Mouse (Mus musculus) CD4-positive, CD25-positive, alpha-beta regulatory T cell, adult 4 months (primary cell): ENCODE results near the gene Krt88. TPM values are rescaled to one million over a fixed set of nuclear protein-coding genes. Genes with fewer than 3 reads are reported as not detected.

Experiments used
- ATAC-seq: one replicate; pipeline ENCODE4 v1.8.0; 2017
- polyA plus RNA-seq, 2 experiments: library from polyadenylated mRNA; unstranded; fragments of 100-300 nt; shearing (Covaris generic); gene quantifications; one replicate each; pipeline ENCODE4 v1.2.1; 2017

Krt88 gene
- polyA plus RNA-seq, 2 experiments from 2014 or later, result not detected

DNA sequence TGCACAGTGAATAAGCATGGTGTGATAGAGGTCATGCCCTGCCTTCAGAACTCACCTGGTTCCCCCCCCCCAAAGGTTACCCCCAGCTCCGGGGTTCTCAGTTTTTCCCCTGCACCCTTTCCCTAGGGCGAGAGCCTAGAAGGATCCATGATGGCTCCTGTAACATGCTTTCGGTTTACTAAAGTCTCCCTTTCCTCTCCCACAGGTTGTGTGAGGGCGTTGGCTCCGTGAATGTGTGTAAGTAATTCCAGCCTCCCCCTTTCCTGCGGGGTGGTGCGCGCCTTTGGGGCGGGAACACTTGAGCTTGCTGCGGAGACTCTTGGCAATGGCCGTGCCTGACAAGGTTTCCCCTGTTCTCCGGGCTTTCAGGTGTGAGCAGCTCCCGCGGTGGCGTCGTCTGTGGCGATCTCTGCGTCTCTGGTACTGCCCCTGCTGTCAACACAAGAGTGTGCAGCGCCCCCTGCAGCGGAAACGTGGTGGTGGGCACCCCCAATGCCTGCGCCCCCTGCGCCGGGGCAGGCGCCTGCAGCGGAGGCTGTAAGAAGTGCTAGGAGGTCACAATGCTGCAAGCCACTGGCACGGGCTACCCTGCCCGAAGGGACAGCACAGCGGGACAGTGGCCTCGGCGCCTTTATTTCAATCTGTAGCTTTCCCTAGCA, 31.6 kb downstream of the Krt88 start:
- ATAC-seq, result peak; percentile 60

DNA sequence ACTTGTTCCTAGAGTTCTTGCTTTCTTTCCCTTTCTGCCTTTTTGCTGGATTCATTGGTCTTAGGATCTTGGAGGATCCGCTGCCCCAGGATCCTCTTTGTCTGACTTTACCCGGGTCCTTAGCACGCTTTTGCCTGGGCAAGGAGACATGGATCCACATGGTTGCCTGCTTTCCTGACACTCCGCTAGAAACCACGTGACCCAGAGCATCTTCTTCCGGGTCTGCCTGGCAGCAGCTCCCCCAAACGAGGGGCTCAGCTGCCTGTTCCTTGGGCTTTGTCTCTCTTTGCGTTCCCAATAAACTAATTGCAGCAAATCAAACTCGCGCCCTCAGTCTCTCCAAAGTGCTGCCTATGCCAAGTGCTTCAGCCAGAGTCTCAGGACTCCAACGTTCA, 32.1 kb downstream of the Krt88 start:
- no peak for ATAC-seq

DNA sequence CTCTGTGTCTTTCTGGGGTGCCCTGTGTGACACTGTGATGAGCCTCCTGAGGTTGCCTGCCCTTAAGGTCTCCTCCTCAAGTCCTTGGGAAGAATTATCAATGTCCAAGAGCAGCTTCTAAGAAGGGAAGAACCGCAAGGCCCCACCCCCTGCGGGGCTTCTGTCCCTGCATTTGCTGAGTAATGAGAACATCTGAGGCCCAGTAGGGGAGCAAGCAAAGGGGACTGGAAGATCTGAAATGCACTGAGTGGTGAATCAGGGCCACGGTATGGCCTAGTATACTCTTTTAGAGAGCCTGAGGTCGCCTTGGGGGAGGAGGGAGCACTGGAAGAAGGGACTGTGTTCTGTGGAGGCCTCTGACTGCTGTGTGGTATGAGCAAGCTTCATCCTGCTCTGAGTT, 34.5 kb downstream of the Krt88 start:
- ATAC-seq, result no peak

DNA sequence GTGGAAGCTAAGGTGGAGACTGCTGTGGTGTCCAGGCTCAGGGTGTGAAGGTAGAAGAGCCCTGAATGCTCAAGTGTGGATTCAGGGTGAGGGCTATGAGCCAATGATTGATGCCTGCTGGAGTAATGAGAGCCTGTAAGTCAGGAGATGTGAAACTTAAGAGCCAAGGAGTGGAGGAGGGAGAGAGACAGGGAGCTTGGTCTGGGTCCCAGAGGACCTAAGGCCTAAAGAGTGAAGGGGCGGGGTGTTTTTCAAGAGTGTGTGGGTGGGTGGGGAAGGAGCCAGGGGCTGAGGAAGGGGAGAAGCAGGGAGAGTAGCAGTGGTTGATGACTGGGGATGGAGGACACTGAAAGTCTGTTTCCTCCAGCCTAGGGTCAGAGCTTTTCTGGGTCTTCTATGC, 36.1 kb downstream of the Krt88 start:
- ATAC-seq, result no peak

DNA sequence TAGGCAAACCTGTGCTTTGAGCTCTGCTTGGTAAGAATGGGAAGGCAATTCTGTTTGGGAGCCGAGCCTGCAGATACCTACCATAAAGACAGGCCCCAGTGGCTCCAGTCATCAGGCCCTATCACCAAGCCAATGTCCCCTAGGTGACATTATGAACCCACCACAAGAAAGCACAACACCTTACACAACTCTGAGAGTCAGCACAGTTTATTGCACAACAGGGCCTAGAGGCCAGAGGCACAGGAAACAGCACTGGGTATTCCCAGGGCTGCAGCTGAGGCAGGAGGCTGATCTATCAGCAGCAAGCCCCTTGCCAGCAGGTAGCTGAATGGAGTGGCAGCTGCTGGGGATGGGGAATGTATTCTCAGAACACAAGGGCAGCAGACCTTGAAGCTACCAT, 37.4 kb downstream of the Krt88 start:
- no peak for ATAC-seq

DNA sequence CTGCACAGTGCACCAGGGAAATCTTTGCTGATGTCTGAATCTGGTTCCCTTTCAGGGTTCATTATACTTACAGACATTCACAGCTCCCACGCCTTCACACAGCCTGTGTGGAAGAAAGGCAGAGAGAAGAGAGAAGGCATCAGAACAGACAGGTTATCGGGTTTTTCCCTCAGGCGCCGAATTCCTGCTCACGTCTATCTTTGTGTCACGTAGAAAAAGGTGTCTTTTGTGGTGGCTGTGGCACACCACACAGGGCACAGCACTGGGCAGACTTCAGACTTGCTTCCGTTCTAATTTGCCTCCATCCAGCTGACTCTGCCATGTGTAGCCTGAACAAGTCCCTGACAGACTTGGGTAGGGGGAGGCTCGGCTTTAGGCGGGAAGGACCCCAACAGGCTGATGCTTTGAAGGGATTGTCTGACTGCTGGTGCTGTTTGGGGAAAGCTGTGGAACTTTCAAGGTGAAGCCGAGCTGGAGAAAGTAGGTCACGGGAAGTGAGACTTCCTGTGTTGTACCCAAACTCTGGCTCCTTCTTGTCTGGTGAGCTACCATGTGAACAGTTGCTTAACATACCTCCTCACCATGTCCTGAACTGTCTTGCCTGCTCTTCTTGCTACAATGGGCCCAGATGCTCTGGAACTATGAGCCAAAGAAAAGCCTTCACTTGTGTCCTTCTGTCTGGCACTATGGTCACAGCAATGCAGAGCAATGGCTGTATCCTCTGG, 38.5 kb downstream of the Krt88 start:
- ATAC-seq, result peak; percentile 53

DNA sequence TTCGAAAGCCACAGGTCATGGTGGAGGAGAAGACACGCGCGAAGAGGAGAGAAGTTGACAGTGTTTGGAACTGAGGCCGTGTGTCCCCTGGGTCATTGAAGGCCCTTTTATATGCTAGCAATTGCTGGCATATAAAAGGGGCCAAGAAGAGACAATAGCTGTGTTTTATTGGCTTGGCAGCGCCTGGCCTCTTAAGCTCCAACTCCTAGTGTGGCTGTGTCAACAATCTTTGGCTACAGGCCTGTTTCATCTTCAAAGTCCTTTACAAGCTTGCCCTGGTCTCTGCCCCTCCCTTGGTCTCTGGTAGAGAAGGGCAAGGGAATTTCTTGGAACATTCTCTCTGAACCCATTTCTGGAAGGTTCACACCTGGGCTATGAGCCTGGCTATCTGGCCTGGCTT, 43.9 kb downstream of the Krt88 start, which contains the start of gene Krt83:
TSS of gene Krt83 (minus strand) at position 82 of the 400 bp plus-strand sequence.
- ATAC-seq, result no peak

DNA sequence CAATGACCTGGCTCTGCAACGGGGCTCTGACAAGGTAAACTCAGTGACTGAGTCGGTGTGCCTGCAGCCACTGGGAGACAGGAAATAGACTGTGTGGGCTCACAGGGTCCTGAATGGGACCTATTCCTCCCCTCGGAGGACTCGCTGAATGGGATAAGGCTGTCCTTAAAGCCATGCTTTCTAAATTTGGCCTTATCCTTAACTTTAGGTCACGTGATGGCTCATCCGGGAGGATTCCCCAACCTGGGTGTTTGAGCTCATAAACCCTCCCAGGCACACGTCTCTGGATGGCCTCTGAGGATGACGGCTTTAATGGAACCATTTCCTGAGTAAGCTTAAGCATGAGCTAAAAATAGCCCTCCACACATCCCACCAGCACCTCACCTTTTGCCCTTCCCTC, 45.2 kb downstream of the Krt88 start:
- ATAC-seq, result no peak

DNA sequence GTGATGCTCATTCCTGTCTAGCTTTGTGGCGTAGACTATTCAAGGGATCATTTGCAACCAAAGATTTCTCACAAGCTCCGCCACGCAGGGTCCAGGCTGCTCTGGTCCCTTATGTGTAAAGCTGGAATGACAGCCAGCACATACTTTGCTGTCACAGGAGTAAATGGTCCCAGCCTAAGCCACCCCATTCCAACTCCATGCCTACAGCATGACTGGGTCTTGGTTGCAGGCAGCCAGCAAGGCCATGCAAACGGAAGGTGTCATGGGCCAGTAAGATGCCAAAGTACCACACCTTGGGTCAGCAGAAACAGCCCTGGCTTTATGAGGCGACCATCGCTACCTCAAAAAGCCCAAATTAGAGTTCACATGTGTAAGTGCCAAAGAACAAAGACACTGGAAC, 46.2 kb downstream of the Krt88 start:
- ATAC-seq, result no peak

DNA sequence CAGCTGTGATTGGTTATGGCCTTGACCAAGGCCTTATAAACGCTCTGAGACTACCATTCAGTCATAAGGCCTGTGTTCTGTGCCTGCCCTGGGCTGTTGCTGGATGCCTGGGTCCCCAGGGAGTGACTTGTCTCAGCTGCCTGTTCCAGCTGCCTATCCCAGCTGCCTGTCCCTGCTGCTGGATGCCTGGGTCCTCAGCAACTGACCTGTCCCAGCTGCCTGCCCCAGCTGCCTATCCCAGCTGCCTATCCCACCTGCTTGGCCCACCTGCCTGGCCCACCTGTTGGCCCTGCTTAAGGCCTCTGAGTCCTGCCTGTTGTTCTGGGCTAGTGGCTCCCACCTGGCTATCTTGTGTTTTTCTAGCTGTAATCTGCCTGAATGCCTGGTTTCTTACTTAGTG, 46.7 kb downstream of the Krt88 start:
- no peak for ATAC-seq

DNA sequence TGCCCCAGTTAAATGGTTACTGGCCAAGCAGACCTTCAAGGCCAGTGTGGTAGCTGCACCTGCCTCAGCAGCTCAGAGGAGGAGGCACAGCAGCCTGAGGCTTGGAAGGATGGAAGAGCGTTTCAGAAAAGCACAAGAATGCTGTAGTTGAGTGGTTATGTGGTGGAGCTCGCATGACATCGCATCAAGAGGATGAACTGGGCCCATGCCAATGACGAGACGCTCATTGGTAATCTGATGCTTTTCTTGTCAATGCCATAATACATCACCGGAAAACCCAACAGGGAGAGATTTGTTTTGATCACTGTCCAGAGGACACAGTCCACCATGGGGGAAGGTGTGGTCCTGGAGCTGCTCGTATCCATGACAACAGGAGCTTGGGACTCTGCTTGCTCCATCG, 47.7 kb downstream of the Krt88 start:
- no peak for ATAC-seq

DNA sequence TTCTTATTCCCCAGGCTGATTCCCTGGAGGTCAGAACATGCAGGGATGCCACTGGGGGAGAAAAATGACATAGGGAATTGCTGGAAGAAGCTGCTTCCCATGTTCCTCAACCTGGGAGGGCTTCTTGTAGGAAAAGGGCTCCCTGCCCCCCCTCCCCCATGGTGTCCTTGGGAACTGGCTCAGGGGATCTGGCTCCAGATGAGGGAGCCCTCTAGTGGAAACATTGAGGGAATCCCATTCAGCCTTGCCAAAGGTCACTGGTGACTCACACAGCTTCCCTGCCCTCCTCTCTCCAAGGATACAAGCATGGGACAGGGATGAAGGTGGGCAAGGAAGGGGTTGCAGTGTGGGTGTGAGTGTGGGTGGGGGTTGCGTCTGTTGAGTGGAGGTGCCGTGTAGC, 49.6 kb downstream of the Krt88 start:
- no peak for ATAC-seq

Other genes with a start within 250 kb of the Krt88 start
- under 1 TPM in 1 of 2 experiments, not detected in 1; 0.47 TPM for gene Grasp, start 223.6 kb upstream of the Krt88 start, polyA plus RNA-seq
- gene Nr4a1, start 193.5 kb upstream of the Krt88 start, polyA plus RNA-seq, result 100 to 1,000 TPM in 1 of 2 experiments, 10 to 100 TPM in 1; 57.3 to 120 TPM
- 10 to 100 TPM; 67.8 to 79.0 TPM for gene Atg101, start 163.5 kb upstream of the Krt88 start, polyA plus RNA-seq
- gene 6030408B16Rik, start 154.5 kb upstream of the Krt88 start, polyA plus RNA-seq, result not detected
- under 1 TPM in 1 of 2 experiments, not detected in 1; 0.22 TPM for gene Krt80, start 77.6 kb upstream of the Krt88 start, polyA plus RNA-seq
- gene Krt7, start 36.7 kb upstream of the Krt88 start, polyA plus RNA-seq, result under 1 TPM in 1 of 2 experiments, not detected in 1; 0.08 TPM
- gene Krt87, start 8.9 kb upstream of the Krt88 start, polyA plus RNA-seq, result 1 to 10 TPM in 1 of 2 experiments, under 1 TPM in 1; 0.66 to 1.1 TPM
- gene Krt81, start 16.0 kb downstream of the Krt88 start, polyA plus RNA-seq, result not detected
- not detected for gene Krt86, start 25.7 kb downstream of the Krt88 start, polyA plus RNA-seq
- gene Krt83, start 43.8 kb downstream of the Krt88 start, polyA plus RNA-seq, result 1 to 10 TPM; 3.2 to 7.4 TPM
- not detected for gene Gm49425, start 69.5 kb downstream of the Krt88 start, polyA plus RNA-seq
- gene Krt84, start 85.1 kb downstream of the Krt88 start, polyA plus RNA-seq, result not detected
- gene Krt82, start 102.9 kb downstream of the Krt88 start, polyA plus RNA-seq, result not detected
- not detected for gene Krt90, start 115.2 kb downstream of the Krt88 start, polyA plus RNA-seq
- not detected for gene Krt75, start 126.2 kb downstream of the Krt88 start, polyA plus RNA-seq
- not detected for gene Gm5414, start 180.4 kb downstream of the Krt88 start, polyA plus RNA-seq
- gene Gm5478, start 199.6 kb downstream of the Krt88 start, polyA plus RNA-seq, result not detected
- gene Krt6b, start 232.5 kb downstream of the Krt88 start, polyA plus RNA-seq, result not detected
- not detected for gene Krt6a, start 246.6 kb downstream of the Krt88 start, polyA plus RNA-seq